Mouse (Mus musculus) midbrain, embryonic 16.5 days (tissue): Measurements from ENCODE around the gene Fam228b. TPM values are rescaled to one million over a fixed set of nuclear protein-coding genes. Genes with fewer than 3 reads are reported as not detected.
A peak's percentile ranks its signal among the peaks of the same experiment; 100 is the strongest.
"Not testable (repeated sequence)": the region's sequence is repeated elsewhere in the genome, so short reads cannot be mapped to it uniquely, and the experiment has no call there.

Experiments used
- ATAC-seq: fragments of 200-750 bp; cut with Nextera tagmentation; 2 replicates; pipeline ENCODE4 v1.8.0; 2017; ENCODE audit warnings: moderate TSS enrichment
- H3K27ac ChIP-seq: fragments of 300-500 bp; sonication (generic); 2 replicates; pipeline ENCODE4 v1.5.1; 2014; ENCODE audit warnings: mild to moderate bottlenecking, low read length, mixed read lengths
- H3K27me3 ChIP-seq: fragments of 300-500 bp; sonication (generic); 2 replicates; pipeline ENCODE4 v1.6.1; 2014; ENCODE audit warnings: low read depth, low read length, mixed read lengths; ENCODE audit not compliant: control insufficient read depth, insufficient read depth
- H3K36me3 ChIP-seq: fragments of 300-500 bp; sonication (generic); 2 replicates; pipeline ENCODE4 v1.6.1; 2014; ENCODE audit warnings: mild to moderate bottlenecking, low read length, moderate library complexity, mixed read lengths; ENCODE audit not compliant: control insufficient read depth, insufficient read depth
- H3K4me1 ChIP-seq: fragments of 300-500 bp; sonication (generic); 2 replicates; pipeline ENCODE4 v1.6.1; 2014; ENCODE audit warnings: mild to moderate bottlenecking, low read length, mixed read lengths; ENCODE audit not compliant: control insufficient read depth, insufficient read depth
- H3K4me2 ChIP-seq: fragments of 300-500 bp; sonication (generic); 2 replicates; pipeline ENCODE4 v1.6.1; 2014; ENCODE audit warnings: mild to moderate bottlenecking, low read length, mixed read lengths
- H3K4me3 ChIP-seq: fragments of 300-500 bp; sonication (generic); 2 replicates; pipeline ENCODE4 v1.5.1; 2014; ENCODE audit warnings: low read depth, mild to moderate bottlenecking, low read length, moderate library complexity, mixed read lengths
- H3K9ac ChIP-seq: fragments of 300-500 bp; sonication (generic); 2 replicates; pipeline ENCODE4 v1.6.1; 2014; ENCODE audit warnings: low read depth, low read length, mixed read lengths
- H3K9me3 ChIP-seq: fragments of 300-500 bp; sonication (generic); replicated peaks from 2 replicates; pipeline ENCODE4 v1.6.1; 2014; ENCODE audit warnings: mild to moderate bottlenecking, low read length, mixed read lengths; ENCODE audit not compliant: control insufficient read depth, poor library complexity, severe bottlenecking
- WGBS: fragments of 180-500 bp; shearing (Covaris S2); extraction: QIAGEN DNeasy Blood & Tissue Kit; methylation state at CpG from one replicate; pipeline ENCODE4 v1.1.7; 2014; 5-methylcytosine and 5-hydroxymethylcytosine counted together
- polyA plus RNA-seq: library from polyadenylated mRNA; unstranded; fragments of >200 nt; fragmentation: Nextera tagmentation; extraction: Ambion mirVana; gene quantifications from 2 replicates; pipeline ENCODE4 v1.2.1, GENCODE M21; 2015

The Fam228b gene
- polyA plus RNA-seq, 1 experiment from 2014 or later: 8.0 TPM

DNA sequence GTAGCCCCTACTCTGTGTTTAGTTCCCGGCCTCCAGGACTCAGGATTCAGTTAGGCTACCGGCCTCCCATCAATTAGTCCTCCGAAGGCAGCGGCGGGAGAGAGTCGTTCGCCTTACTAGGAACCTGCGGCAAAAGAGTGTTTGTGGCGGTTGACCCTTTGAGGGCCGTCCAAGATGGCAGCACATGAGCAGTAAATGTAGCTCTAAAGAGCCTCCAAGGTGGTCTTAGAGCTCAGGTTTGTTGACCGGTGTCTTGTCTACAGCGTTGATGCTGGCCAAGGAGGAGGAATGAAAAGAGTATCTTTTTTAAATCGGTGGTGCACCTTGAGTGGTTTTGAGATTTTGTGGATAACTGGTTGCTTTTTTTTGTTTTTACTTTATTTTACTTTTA, 261 bp upstream of the Fam228b start:
- no peaks in the 10 kb centered on the region for H3K9me3 ChIP-seq
- H3K4me1 ChIP-seq: no peaks in the 10 kb centered on the region
- H3K27ac ChIP-seq: peak overlapping the region; percentile 99
- peak overlapping the region; percentile 68 for H3K4me2 ChIP-seq
- H3K9ac ChIP-seq: peak overlapping the region; percentile 93
- H3K4me3 ChIP-seq: peak overlapping the region; percentile 72
- H3K36me3 ChIP-seq: no peaks in the 10 kb centered on the region
- peak; percentile 61 for ATAC-seq
- 15% methylated on average over 13 of the region's 13 CpGs for WGBS
- H3K27me3 ChIP-seq: no peaks in the 10 kb centered on the region

DNA sequence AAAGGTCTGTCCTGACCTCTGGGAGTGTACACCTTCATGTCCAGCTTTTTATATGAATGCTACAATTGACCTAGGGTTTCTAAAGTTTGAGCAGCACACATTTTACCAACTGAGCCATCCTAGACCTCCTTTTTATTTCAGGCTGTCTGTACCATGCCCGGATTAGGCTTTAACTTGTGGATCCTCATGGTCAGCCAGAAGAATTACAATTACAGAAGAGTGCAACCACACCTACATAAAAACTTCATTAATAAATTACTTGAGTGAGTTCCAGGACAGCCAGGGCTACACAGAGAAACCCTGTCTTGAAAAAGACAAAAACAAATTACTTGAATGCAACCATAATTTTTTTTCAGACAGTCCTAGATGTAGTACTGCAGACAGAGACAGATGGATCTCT, 12.0 kb downstream of the Fam228b start:
- ATAC-seq: no peak
- no peak overlapping the region for H3K4me2 ChIP-seq
- no peak overlapping the region for H3K27ac ChIP-seq
- no peaks in the 10 kb centered on the region for H3K4me1 ChIP-seq
- 88% methylated on average over 1 of the region's 1 CpGs for WGBS
- no peaks in the 10 kb centered on the region for H3K9me3 ChIP-seq
- H3K9ac ChIP-seq: no peak overlapping the region
- H3K4me3 ChIP-seq: no peak overlapping the region
- no peaks in the 10 kb centered on the region for H3K27me3 ChIP-seq
- H3K36me3 ChIP-seq: no peaks in the 10 kb centered on the region

DNA sequence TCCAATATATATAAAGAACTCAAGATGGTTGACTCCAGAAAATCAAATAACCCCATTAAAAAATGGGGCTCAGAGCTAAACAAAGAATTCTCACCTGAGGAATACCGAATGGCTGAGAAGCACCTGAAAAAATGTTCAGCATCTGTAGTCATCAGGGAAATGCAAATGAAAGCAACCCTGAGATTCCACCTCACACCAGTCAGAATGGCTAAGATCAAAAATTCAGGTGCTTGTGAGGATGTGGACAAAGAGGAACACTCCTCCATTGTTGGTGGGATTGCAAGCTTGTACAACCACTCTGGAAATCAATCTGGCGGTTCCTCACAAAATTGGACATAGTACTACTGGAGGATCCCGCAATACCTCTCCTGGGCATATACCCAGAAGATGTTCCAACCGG, 14.6 kb downstream of the Fam228b start:
- H3K4me1 ChIP-seq, H3K27me3 ChIP-seq, H3K36me3 ChIP-seq, ATAC-seq, H3K4me2 ChIP-seq, H3K27ac ChIP-seq, H3K9ac ChIP-seq, H3K4me3 ChIP-seq, H3K9me3 ChIP-seq: not testable (repeated sequence)
- WGBS: over 99% methylated on average over 4 of the region's 4 CpGs

DNA sequence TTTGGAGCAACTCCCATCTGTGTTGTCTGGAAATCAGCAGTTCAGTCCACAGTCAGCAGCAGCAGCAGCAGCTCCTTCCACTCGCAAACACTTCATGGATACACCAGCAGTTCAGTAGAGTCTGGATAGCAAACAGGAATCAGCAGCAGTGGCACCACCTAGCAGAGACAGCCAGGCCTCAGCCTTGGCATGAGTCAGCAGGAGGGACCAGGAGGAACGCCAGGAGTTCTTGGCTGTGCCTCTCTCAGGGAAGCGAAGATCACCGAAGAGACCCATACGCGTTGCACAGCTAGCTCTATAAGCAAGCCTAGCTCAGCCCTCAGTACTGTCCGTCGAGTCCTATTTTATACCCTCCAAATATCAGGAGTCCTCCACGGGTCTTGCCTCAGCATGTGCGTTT, 24.6 kb downstream of the Fam228b start:
- Histone ChIP-seq H3K4me3 (no peak overlapping the region), H3K27me3 (no peaks in the 10 kb centered on the region), H3K4me2 (no peak overlapping the region), H3K36me3 (0 out of 2 replicates have a peak, but pooled peaks cover 2% of the 10 kb centered on the region), H3K9me3 (no peaks in the 10 kb centered on the region), H3K9ac (no peak overlapping the region), H3K4me1 (no peaks in the 10 kb centered on the region), H3K27ac (no peak overlapping the region)
- ATAC-seq: no peak
- WGBS: 94% methylated on average over 10 of the region's 10 CpGs

DNA sequence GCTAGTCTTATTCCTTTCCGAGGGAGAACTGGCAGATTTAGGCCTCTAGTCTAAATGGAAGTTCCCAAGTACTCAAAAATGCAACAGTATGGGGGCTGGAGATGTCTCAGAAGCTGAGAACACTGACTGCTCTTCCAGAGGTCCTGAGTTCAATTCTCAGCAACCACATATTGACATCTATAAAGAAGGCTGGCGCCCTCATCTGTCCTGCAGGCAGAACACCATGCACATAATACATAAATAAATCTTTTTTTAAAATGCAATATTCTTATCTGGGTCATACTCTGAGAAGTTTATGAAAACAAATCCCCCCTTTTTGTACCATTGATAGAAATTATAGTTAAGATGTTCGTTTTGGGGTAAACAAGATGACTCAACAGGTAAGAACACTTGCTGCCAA, 26.9 kb downstream of the Fam228b start:
- Histone ChIP-seq H3K9ac (no peak overlapping the region), H3K4me1 (no peaks in the 10 kb centered on the region), H3K9me3 (no peaks in the 10 kb centered on the region), H3K36me3 (0 out of 2 replicates have a peak, but pooled peaks cover 2% of the 10 kb centered on the region), H3K27me3 (no peaks in the 10 kb centered on the region), H3K27ac (no peak overlapping the region), H3K4me2 (no peak overlapping the region), H3K4me3 (no peak overlapping the region)
- no peak for ATAC-seq
- 91% methylated on average over 3 of the region's 3 CpGs for WGBS

DNA sequence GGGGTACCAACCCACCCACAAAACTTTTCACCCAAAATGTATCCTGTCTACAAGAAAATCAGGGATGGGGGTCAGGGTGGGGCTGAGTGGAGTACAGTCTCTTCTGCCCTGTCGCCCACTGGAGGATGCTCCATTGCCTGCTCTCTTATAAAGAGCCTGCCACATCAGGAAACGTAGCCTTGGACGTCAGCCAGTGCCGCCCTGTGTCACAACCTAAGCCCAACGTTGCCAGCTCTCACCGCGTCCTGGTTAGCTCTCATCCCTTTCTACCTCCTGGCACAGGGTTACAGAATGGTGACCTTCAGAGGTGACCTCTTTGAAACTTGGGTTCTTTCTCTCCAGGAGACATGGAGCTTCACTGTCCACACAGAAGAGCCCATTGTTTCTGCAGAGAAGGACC, 28.2 kb downstream of the Fam228b start:
- Histone ChIP-seq H3K9me3 (no peaks in the 10 kb centered on the region), H3K9ac (no peak overlapping the region), H3K36me3 (0 out of 2 replicates have a peak, but pooled peaks cover 2% of the 10 kb centered on the region), H3K27me3 (no peaks in the 10 kb centered on the region), H3K4me2 (no peak overlapping the region), H3K4me1 (no peaks in the 10 kb centered on the region), H3K4me3 (no peak overlapping the region), H3K27ac (no peak overlapping the region)
- 80% methylated on average over 7 of the region's 7 CpGs for WGBS
- no peak for ATAC-seq

DNA sequence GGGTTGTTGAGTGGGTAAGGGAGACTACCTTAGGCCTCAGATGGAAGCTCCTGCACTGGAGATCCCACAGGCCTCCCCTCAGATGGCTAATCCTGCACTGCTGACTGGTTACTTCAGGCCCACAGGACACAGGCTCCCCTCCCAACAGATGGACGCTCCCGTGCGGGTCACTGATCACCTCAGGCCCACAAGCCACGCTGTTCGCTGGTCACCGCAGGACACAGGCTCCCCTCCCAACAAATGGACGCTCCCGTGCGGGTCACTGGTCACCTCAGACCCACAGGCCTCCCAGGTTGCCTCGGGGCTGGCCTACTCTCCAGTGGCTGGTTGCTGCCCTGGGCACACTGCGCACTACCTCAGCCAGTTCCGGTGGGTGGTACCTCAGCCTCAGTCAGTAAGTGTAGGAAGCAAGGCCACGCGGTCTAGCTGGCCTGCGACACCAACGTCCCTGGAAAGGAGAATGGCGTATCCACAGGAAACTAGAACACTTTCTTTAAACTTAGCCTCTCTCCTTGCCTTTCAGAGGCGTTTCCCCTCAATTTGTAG, 31.0 kb downstream of the Fam228b start, which contains the start of gene Fam228a:
TSS of gene Fam228a (minus strand) at position 400 of the 546 bp plus-strand sequence.
- Histone ChIP-seq H3K4me3 (no peak within 1 kb of the TSS), H3K9ac (no peak within 1 kb of the TSS), H3K27me3 (no peaks in the 10 kb centered on the region), H3K9me3 (no peaks in the 10 kb centered on the region), H3K36me3 (no peaks in the 10 kb centered on the region), H3K27ac (no peak within 1 kb of the TSS), H3K4me1 (no peaks in the 10 kb centered on the region), H3K4me2 (no peak within 1 kb of the TSS)
- WGBS: 82% methylated on average over 18 of the region's 18 CpGs
- no peak for ATAC-seq

DNA sequence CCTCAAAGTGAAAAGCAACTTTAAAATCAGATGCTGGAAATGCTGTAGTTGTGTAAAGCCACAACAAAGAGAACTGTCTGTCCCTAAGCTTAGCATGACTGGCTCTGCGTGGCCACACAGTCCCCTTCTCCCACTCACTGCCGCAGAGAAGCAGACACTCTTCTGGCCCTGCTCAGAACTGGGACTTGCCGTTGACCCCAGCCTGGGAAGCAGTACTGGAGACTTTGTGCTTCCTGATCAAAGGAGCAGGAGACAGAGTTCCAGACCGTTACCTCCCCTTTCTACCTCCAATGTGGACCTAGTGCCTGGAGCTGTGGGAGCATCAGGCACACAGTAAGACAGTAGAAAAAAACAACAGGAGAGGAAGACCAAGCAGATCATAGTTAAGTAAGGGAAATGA, 36.7 kb downstream of the Fam228b start:
- H3K36me3 ChIP-seq: no peaks in the 10 kb centered on the region
- no peak for ATAC-seq
- no peaks in the 10 kb centered on the region for H3K27me3 ChIP-seq
- no peaks in the 10 kb centered on the region for H3K4me1 ChIP-seq
- no peak overlapping the region for H3K9ac ChIP-seq
- no peak overlapping the region for H3K4me2 ChIP-seq
- 59% methylated on average over 4 of the region's 4 CpGs for WGBS
- H3K4me3 ChIP-seq: no peak overlapping the region
- H3K9me3 ChIP-seq: no peaks in the 10 kb centered on the region
- H3K27ac ChIP-seq: no peak overlapping the region

DNA sequence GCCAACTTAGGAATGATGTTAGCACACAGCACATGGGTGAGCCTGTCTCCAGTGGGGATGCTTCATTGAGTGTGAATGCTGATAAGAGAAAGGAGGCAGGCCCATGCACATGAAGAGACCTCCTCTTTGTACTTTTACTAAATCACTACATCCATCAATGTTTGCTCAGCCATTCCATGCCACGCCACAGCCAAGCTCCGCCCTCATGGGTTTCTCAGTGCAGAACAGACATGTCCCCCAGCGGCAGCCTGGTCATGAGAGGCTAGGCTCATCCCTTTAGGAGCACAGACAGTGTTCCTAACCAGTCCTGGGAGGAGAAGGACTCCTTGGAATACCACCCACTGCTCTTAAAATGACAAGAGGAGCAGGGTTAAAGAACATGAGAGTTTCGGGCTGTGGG, 37.4 kb downstream of the Fam228b start:
- WGBS: 77% methylated on average over 4 of the region's 4 CpGs
- Histone ChIP-seq H3K4me3 (no peak overlapping the region), H3K4me1 (no peaks in the 10 kb centered on the region), H3K27me3 (no peaks in the 10 kb centered on the region), H3K36me3 (no peaks in the 10 kb centered on the region), H3K9ac (no peak overlapping the region), H3K27ac (no peak overlapping the region), H3K4me2 (no peak overlapping the region), H3K9me3 (no peaks in the 10 kb centered on the region)
- ATAC-seq: no peak
